Mouse (Mus musculus) ovary, postnatal 10 days (tissue): ENCODE measurements around the gene BC051019.
A peak's percentile ranks its signal among the peaks of the same experiment; 100 is the strongest.

ENCODE experiments used
- DNase-seq: peaks from one replicate; pipeline ENCODE4 v3.0.0; 2022; ENCODE audit warnings: low spot score

The BC051019 gene

GRCm38 (mm10) chr7:109707023-109707785, 16.4 kb downstream of the BC051019 start:
- no peak for DNase-seq

GRCm38 (mm10) chr7:109704461-109704860, 19.2 kb downstream of the BC051019 start:
- no peak for DNase-seq

GRCm38 (mm10) chr7:109704016-109704377, 19.7 kb downstream of the BC051019 start:
- no peak for DNase-seq

- peak; percentile 90 for DNase-seq
These were observed 20.2 kb downstream of the BC051019 start, which contains the start of the genes St5 and Akip1 for GRCm38 (mm10) chr7:109703190-109704015. Gene St5, minus strand, starts transcription at chr7:109703605. Gene Akip1, plus strand, starts transcription at chr7:109703690.

GRCm38 (mm10) chr7:109702721-109703120, 20.9 kb downstream of the BC051019 start:
- DNase-seq, result no peak

GRCm38 (mm10) chr7:109700213-109700612, 23.4 kb downstream of the BC051019 start:
- DNase-seq, result no peak

- no peak for DNase-seq
These were observed 28.3 kb downstream of the BC051019 start for GRCm38 (mm10) chr7:109695339-109695726.

GRCm38 (mm10) chr7:109694576-109695338, 28.9 kb downstream of the BC051019 start:
- no peak for DNase-seq

GRCm38 (mm10) chr7:109690961-109691360, 32.7 kb downstream of the BC051019 start:
- no peak for DNase-seq

- DNase-seq, result no peak
These were observed 33.5 kb downstream of the BC051019 start for GRCm38 (mm10) chr7:109690101-109690500.

- DNase-seq, result no peak
These were observed 37.0 kb downstream of the BC051019 start for GRCm38 (mm10) chr7:109686585-109687128.

GRCm38 (mm10) chr7:109680879-109681278, 42.8 kb downstream of the BC051019 start:
- no peak for DNase-seq

GRCm38 (mm10) chr7:109680284-109680683, 43.4 kb downstream of the BC051019 start:
- no peak for DNase-seq

GRCm38 (mm10) chr7:109674944-109675628, 48.6 kb downstream of the BC051019 start:
- DNase-seq, result no peak

GRCm38 (mm10) chr7:109671581-109672471, 51.8 kb downstream of the BC051019 start:
- peak; percentile 55 for DNase-seq

GRCm38 (mm10) chr7:109669426-109670170, 54.1 kb downstream of the BC051019 start:
- DNase-seq, result no peak

- no peak for DNase-seq
These were observed 57.0 kb downstream of the BC051019 start for GRCm38 (mm10) chr7:109666664-109667063.

- DNase-seq, result no peak
These were observed 61.0 kb downstream of the BC051019 start for GRCm38 (mm10) chr7:109662626-109663025.
